Mouse (Mus musculus) heart, embryonic 12.5 days (tissue): Measurements from ENCODE around the gene Olfr1377. TPM values are rescaled to one million over a fixed set of nuclear protein-coding genes. Genes with fewer than 3 reads are reported as not detected.

Experiments
- polyA plus RNA-seq: library from polyadenylated mRNA; unstranded; fragments of >200 nt; fragmentation: Nextera tagmentation; extraction: Ambion mirVana; gene quantifications from 2 replicates; pipeline ENCODE4 v1.2.1, GENCODE M21; 2016

The Olfr1377 gene
- polyA plus RNA-seq, 1 experiment from 2014 or later: not detected

Other genes starting within 250 kb of the Olfr1377 start
- gene Zfp354c, start 154.2 kb upstream of the Olfr1377 start, polyA plus RNA-seq: 18.3 and 21.0 TPM in 2 replicates
- gene Zfp879, start 140.4 kb upstream of the Olfr1377 start, polyA plus RNA-seq: 0.30 and 0.47 TPM in 2 replicates
- 0.10 TPM in 1 of 2 replicates, not detected in the other for gene Grm6, start 131.3 kb upstream of the Olfr1377 start, polyA plus RNA-seq
- gene Zfp454, start 94.3 kb upstream of the Olfr1377 start, polyA plus RNA-seq: 2.8 and 2.9 TPM in 2 replicates
- 6.7 and 8.1 TPM in 2 replicates for gene Zfp2, start 65.8 kb upstream of the Olfr1377 start, polyA plus RNA-seq
- 0.60 and 1.1 TPM in 2 replicates for gene Zfp354b, start 50.3 kb upstream of the Olfr1377 start, polyA plus RNA-seq
- not detected in 2 replicates for gene 4933414I15Rik, start 38.2 kb upstream of the Olfr1377 start, polyA plus RNA-seq
- gene Prop1, start 28.2 kb upstream of the Olfr1377 start, polyA plus RNA-seq: not detected in 2 replicates
- not detected in 2 replicates for gene Olfr1378, start 15.4 kb upstream of the Olfr1377 start, polyA plus RNA-seq
- gene Olfr51, start 21.6 kb downstream of the Olfr1377 start, polyA plus RNA-seq: not detected in 2 replicates
- gene Olfr54, start 32.3 kb downstream of the Olfr1377 start, polyA plus RNA-seq: not detected in 2 replicates
- gene Olfr1375, start 66.1 kb downstream of the Olfr1377 start, polyA plus RNA-seq: not detected in 2 replicates
- gene Zfp354a, start 77.3 kb downstream of the Olfr1377 start, polyA plus RNA-seq: 5.4 and 6.4 TPM in 2 replicates
- gene Gm12569, start 238.5 kb downstream of the Olfr1377 start, polyA plus RNA-seq: not detected in 2 replicates